Mouse (Mus musculus) kidney, adult 2 months (tissue): Measurements from ENCODE around the gene Mat1a. TPM values are rescaled to one million over a fixed set of nuclear protein-coding genes. Genes with fewer than 3 reads are reported as not detected.

Experiments
- DNase-seq: peaks from one replicate; pipeline ENCODE4 v3.0.0; 2021
- H3K27ac ChIP-seq: fragments of 200-500 bp; 2 replicates; pipeline ENCODE4 v1.5.1; 2012; ENCODE audit warnings: low read depth, low read length, control low read depth, inconsistent platforms; ENCODE audit not compliant: insufficient read depth
- H3K27me3 ChIP-seq: fragments of 200-500 bp; replicated peaks from 2 replicates; pipeline ENCODE4 v1.6.1; 2012; ENCODE audit warnings: mild to moderate bottlenecking, moderate library complexity, low read length, inconsistent platforms; ENCODE audit not compliant: control insufficient read depth, insufficient read depth
- H3K36me3 ChIP-seq: fragments of 200-500 bp; 2 replicates; pipeline ENCODE4 v1.6.1; 2012; ENCODE audit warnings: mild to moderate bottlenecking, moderate library complexity, low read length, inconsistent platforms; ENCODE audit not compliant: control insufficient read depth, insufficient read depth
- H3K4me1 ChIP-seq: fragments of 200-500 bp; 2 replicates; pipeline ENCODE4 v1.6.1; 2011; ENCODE audit warnings: low read length; ENCODE audit not compliant: control insufficient read depth, insufficient read depth
- H3K4me3 ChIP-seq: fragments of 200-500 bp; 2 replicates; pipeline ENCODE4 v1.5.1; 2011; ENCODE audit warnings: mild to moderate bottlenecking, low read depth, low read length, control low read depth; ENCODE audit not compliant: insufficient read depth
- CTCF ChIP-seq: fragments of 200-500 bp; conservative IDR thresholded peaks from 2 replicates; pipeline ENCODE4 v1.5.1; 2011; ENCODE audit warnings: low read depth, mild to moderate bottlenecking, control low read depth, low read length, moderate library complexity, mixed read lengths; ENCODE audit not compliant: insufficient read depth, insufficient read length
- POLR2A ChIP-seq: fragments of 200-500 bp; IDR thresholded peaks from one replicate; pipeline ENCODE4 v1.6.1; 2011; ENCODE audit warnings: low read depth, low read length, control low read depth
- WGBS: fragments of 180-500 bp; shearing (Covaris S2); methylation state at CpG from one replicate; pipeline ENCODE4 v1.1.7; 2018; 5-methylcytosine and 5-hydroxymethylcytosine counted together
- polyA plus RNA-seq: library from polyadenylated mRNA; depleted of rRNA; stranded (reverse); fragments of >200 nt; gene quantifications from 2 replicates; pipeline ENCODE4 v1.2.3, GENCODE M21; 2012; rRNA removed

The Mat1a gene
- polyA plus RNA-seq, 1 experiment = 0.05 TPM

DNA sequence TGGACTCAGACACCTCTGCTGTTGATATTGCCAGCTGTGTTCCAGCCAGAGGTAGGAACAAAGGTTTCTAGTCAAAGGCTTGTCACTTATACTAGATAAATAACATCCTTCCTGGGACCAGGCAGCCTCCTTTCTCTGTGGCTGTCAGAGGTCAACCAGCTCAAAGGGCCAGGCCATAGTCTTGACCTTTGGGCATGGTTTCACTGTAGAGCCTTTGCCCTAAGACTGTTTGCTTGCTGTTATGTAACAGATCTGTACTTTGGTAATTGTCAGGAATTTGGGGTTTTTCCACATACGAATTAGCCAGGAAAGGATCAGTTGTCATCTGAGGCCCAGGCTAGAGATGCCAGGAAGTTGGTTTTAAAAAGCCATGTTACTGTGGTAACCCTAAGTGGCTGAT, 55.9 kb downstream of the Mat1a start:
- H3K4me1 ChIP-seq = peaks cover 4% of the 10 kb centered on the region; the same call in 1 of the 2 replicates
- TF ChIP-seq CTCF (no peak), POLR2A (no peak)
- H3K27me3 ChIP-seq = no peaks in the 10 kb centered on the region
- H3K4me3 ChIP-seq = no peak overlapping the region
- WGBS = 16% methylated on average over 1 of the region's 1 CpGs
- peak; percentile 87 for DNase-seq
- peak overlapping the region; percentile 84 for H3K27ac ChIP-seq
- H3K36me3 ChIP-seq = no peaks in the 10 kb centered on the region

DNA sequence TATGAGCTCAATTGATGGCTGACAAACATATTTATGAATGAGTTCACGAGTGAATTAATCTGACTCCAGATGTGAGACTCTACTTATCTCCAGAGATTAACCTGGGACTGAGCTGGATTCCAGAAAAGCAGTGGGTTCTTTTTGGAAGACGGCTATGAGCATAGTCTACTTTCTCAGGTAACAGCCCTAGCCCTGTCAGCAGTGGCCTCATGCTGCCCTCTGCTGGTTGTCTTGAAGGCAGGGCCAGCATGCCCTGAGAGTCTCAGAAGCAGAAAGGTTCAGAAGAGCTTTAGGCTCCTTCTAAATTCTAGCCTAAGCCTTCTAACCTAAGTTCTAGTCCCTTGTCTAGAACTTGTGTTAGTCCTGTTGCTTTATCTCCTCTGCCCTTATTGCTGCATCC, 57.8 kb downstream of the Mat1a start:
- no peaks in the 10 kb centered on the region for H3K27me3 ChIP-seq
- H3K4me3 ChIP-seq = no peak overlapping the region
- peak; percentile 65 for DNase-seq
- H3K36me3 ChIP-seq = no peaks in the 10 kb centered on the region
- 7% methylated on average over 2 of the region's 2 CpGs for WGBS
- H3K4me1 ChIP-seq = peaks cover 4% of the 10 kb centered on the region; the same call in 1 of the 2 replicates
- TF ChIP-seq CTCF = peak; percentile 92
- TF ChIP-seq POLR2A = no peak
- no peak overlapping the region for H3K27ac ChIP-seq

DNA sequence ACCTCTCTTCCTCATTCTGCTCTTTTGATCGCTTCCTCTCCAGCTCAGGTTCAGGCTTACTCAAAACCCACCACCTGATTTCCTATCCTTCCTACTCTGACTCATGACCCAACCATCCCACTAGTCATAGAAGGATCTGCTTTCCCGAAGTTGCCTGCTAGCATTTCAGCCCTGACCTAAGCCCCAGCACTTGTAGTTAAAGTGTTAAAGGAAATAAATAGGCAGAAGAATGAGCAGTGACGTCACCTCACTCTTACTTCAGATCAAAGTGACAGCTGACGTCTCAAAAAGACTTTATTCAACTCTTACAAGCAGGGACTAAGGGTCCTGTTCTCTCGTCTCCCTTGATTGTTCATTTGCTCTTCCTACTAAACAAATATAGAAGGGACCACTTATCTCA, 62.4 kb downstream of the Mat1a start:
- Histone ChIP-seq H3K36me3 (no peaks in the 10 kb centered on the region), H3K4me1 (no peaks in the 10 kb centered on the region), H3K27ac (no peak overlapping the region), H3K27me3 (no peaks in the 10 kb centered on the region), H3K4me3 (no peak overlapping the region)
- DNase-seq = no peak
- no peak for TF ChIP-seq CTCF
- no peak for TF ChIP-seq POLR2A
- 54% methylated on average over 5 of the region's 5 CpGs for WGBS

DNA sequence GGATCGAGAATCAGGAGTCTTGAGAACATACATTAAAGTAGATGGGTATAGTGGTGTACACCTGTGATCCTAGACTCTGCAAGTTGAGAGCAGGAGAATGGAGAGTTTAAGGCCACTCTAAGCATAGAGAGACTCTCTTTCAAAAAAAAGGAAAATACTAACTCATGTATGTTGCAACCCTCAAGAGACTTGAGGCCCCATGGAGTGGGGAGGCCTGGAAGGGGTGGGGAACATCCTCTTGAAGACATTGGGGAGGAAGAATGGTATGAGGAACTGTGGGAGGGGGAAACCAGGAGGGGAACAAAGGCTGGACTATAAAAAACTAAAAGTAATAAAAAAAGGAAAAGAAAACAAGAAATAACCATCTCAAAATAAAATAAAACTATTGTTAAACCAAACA, 63.7 kb downstream of the Mat1a start:
- Histone ChIP-seq H3K4me3 (no peak overlapping the region), H3K36me3 (no peaks in the 10 kb centered on the region), H3K27ac (no peak overlapping the region), H3K27me3 (no peaks in the 10 kb centered on the region), H3K4me1 (no peaks in the 10 kb centered on the region)
- no peak for DNase-seq
- no peak for TF ChIP-seq CTCF
- no peak for TF ChIP-seq POLR2A
- WGBS = 90% methylated on average over 1 of the region's 1 CpGs

DNA sequence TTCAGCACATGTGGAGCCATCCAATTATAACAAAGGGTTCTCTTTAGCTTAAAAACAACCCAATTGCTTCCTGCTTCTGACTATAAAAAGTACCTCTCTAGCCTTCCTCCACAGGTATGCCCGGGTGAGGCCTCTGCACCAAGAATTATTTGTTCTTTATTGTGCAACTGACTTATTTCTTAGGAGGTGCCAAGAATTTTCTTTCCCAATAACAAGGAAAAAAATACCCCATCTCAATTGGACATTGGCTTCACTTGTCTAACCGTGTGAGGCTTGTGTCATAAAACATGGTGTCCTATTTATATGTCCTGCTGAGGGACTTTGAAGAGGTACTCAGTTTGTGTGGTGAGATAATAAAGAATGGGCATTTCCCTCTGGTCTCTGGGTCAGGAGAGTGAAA, 65.7 kb downstream of the Mat1a start:
- Histone ChIP-seq H3K27ac (no peak overlapping the region), H3K4me3 (no peak overlapping the region), H3K36me3 (no peaks in the 10 kb centered on the region), H3K4me1 (no peaks in the 10 kb centered on the region), H3K27me3 (no peaks in the 10 kb centered on the region)
- no peak for TF ChIP-seq POLR2A
- TF ChIP-seq CTCF = no peak
- no peak for DNase-seq
- 76% methylated on average over 2 of the region's 2 CpGs for WGBS

Other genes with a start within 250 kb of the Mat1a start
- 0.83 and 0.94 TPM in 2 replicates for gene Sh2d4b, start 211.8 kb upstream of the Mat1a start, polyA plus RNA-seq
- gene Tspan14, start 138.2 kb upstream of the Mat1a start, polyA plus RNA-seq = 119 and 121 TPM in 2 replicates
- 68.2 and 80.8 TPM in 2 replicates for gene Fam213a, start 91.2 kb upstream of the Mat1a start, polyA plus RNA-seq
- not detected in 2 replicates for gene Dydc2, start 35.8 kb upstream of the Mat1a start, polyA plus RNA-seq
- not detected in 2 replicates for gene Dydc1, start 32.1 kb upstream of the Mat1a start, polyA plus RNA-seq
- gene Sftpa1, start 26.7 kb downstream of the Mat1a start, polyA plus RNA-seq = not detected in 2 replicates
- gene Mbl1, start 46.4 kb downstream of the Mat1a start, polyA plus RNA-seq = 1.2 TPM in 2 replicates
- gene Sftpd, start 80.1 kb downstream of the Mat1a start, polyA plus RNA-seq = not detected in 2 replicates
- not detected in 2 replicates for gene Gm2832, start 173.8 kb downstream of the Mat1a start, polyA plus RNA-seq
- not detected in 2 replicates for gene Gm5798, start 243.6 kb downstream of the Mat1a start, polyA plus RNA-seq